Mouse (Mus musculus): ENCODE measurements at regions not wholly inside any gene's neighbourhood (a gene's known extent, or its start where the extent isn't known, plus 50 kb on each side); places are given as distances from the start of the nearest gene placed in this dataset.

- peaks cover 6% of the 10 kb centered on the region for H3K4me1 ChIP-seq (ENCODE audit: control insufficient read depth, insufficient read depth, low read depth, low read length)
- H3K9me3 ChIP-seq (ENCODE audit: control insufficient read depth, low read length) = no peaks in the 10 kb centered on the region
- peak overlapping the region; percentile 51 for H3K9ac ChIP-seq (ENCODE audit: low read depth, low read length)
- peaks cover 5% of the 10 kb centered on the region; the same call in 1 of the 2 replicates for H3K27me3 ChIP-seq (replicated peaks; ENCODE audit: control insufficient read depth, insufficient read depth, low read length)
- H3K4me3 ChIP-seq (ENCODE audit: low read length) = peak overlapping the region; percentile 20; the same call in 1 of the 2 replicates
- peak overlapping the region; percentile 77 for H3K27ac ChIP-seq (ENCODE audit: low read depth, low read length)
- peak overlapping the region; percentile 55 for H3K4me2 ChIP-seq (ENCODE audit: low read length)
- H3K36me3 ChIP-seq (ENCODE audit: control insufficient read depth, insufficient read depth, low read length) = no peaks in the 10 kb centered on the region
- ATAC-seq = peak; percentile 92
- 19% methylated on average over 29 of the region's 29 CpGs for WGBS
Observed at GRCm38 (mm10) chrX:99198961-99199631, 63.2 kb downstream of the Efnb1 start.
